Mouse (Mus musculus): ENCODE data around the gene Plekhg1. TPM values are rescaled to one million over a fixed set of nuclear protein-coding genes. Genes with fewer than 3 reads are reported as not detected.

Gene Plekhg1
- polyA plus RNA-seq, 2 experiments: 0.75 to 0.98 TPM

GRCm38 (mm10) chr10:3724665-3725064, 15.5 kb upstream of the Plekhg1 start:
- no peak overlapping the region for H3K4me3 ChIP-seq (ENCODE audit: insufficient read depth in 1 of 2, low read depth in 2 of 2, low read length in 2 of 2)
- no peak for DNase-seq (ENCODE audit: low read depth in 3 of 3, low spot score in 3 of 3)
- ATAC-seq (ENCODE audit: insufficient read depth): no peak
- no peak overlapping the region for H3K9ac ChIP-seq (replicated peaks)
- no peaks in the 10 kb centered on the region for H3K9me3 ChIP-seq (ENCODE audit: control insufficient read depth, low read length)
- no peaks in the 10 kb centered on the region for H3K4me1 ChIP-seq (replicated peaks; ENCODE audit: control insufficient read depth in 2 of 2, insufficient read depth in 2 of 2, low read length in 1 of 2)
- TF ChIP-seq EP300 (IDR thresholded peaks at IDR 0.05; ENCODE audit: low read depth): no peak
- 41% methylated on average over 1 of the region's 1 CpGs for WGBS (ENCODE audit: insufficient replicate concordance)
- H3K36me3 ChIP-seq (replicated peaks; ENCODE audit: control insufficient read depth, insufficient read depth, low read depth): no peaks in the 10 kb centered on the region
- no peak overlapping the region for H3K27ac ChIP-seq
- H3K4me2 ChIP-seq (ENCODE audit: low read depth): no peak overlapping the region
- H3K27me3 ChIP-seq (ENCODE audit: control insufficient read depth, insufficient read depth, low read length): no peaks in the 10 kb centered on the region

- Histone ChIP-seq H3K27me3 (ENCODE audit: control insufficient read depth, insufficient read depth, low read length) (no peaks in the 10 kb centered on the region), H3K9me3 (ENCODE audit: control insufficient read depth, low read length) (no peaks in the 10 kb centered on the region), H3K4me2 (ENCODE audit: low read depth) (no peak overlapping the region), H3K27ac (no peak overlapping the region), H3K9ac (replicated peaks) (no peak overlapping the region), H3K4me1 (replicated peaks; ENCODE audit: control insufficient read depth in 2 of 2, insufficient read depth in 2 of 2, low read length in 1 of 2) (no peaks in the 10 kb centered on the region), H3K4me3 (ENCODE audit: insufficient read depth in 1 of 2, low read depth in 2 of 2, low read length in 2 of 2) (no peak overlapping the region), H3K36me3 (replicated peaks; ENCODE audit: control insufficient read depth, insufficient read depth, low read depth) (no peaks in the 10 kb centered on the region)
- no peak for ATAC-seq (ENCODE audit: insufficient read depth)
- no peak for DNase-seq (ENCODE audit: low read depth in 3 of 3, low spot score in 3 of 3)
- no peak for TF ChIP-seq EP300 (IDR thresholded peaks at IDR 0.05; ENCODE audit: low read depth)
- TF ChIP-seq CTCF (IDR thresholded peaks at IDR 0.05; ENCODE audit: low read depth): no peak
- 61% methylated on average over 3 of the region's 3 CpGs for WGBS (ENCODE audit: insufficient replicate concordance)
Measured at GRCm38 (mm10) chr10:3729666-3730065, 10.5 kb upstream of the Plekhg1 start.

- no peaks in the 10 kb centered on the region for H3K4me1 ChIP-seq (replicated peaks; ENCODE audit: control insufficient read depth in 2 of 2, insufficient read depth in 2 of 2, low read length in 1 of 2)
- no peak overlapping the region for H3K4me2 ChIP-seq (ENCODE audit: low read depth)
- TF ChIP-seq CTCF (IDR thresholded peaks at IDR 0.05; ENCODE audit: low read depth) (no peak), EP300 (IDR thresholded peaks at IDR 0.05; ENCODE audit: low read depth) (no peak)
- DNase-seq (ENCODE audit: low read depth in 3 of 3, low spot score in 3 of 3) (no peak), ATAC-seq (ENCODE audit: insufficient read depth) (no peak)
- H3K9me3 ChIP-seq (ENCODE audit: control insufficient read depth, low read length): no peaks in the 10 kb centered on the region
- no peaks in the 10 kb centered on the region for H3K36me3 ChIP-seq (replicated peaks; ENCODE audit: control insufficient read depth, insufficient read depth, low read depth)
- no peak overlapping the region for H3K9ac ChIP-seq (replicated peaks)
- no peaks in the 10 kb centered on the region for H3K27me3 ChIP-seq (ENCODE audit: control insufficient read depth, insufficient read depth, low read length)
- H3K27ac ChIP-seq: no peak overlapping the region
- no peak overlapping the region for H3K4me3 ChIP-seq (ENCODE audit: insufficient read depth in 1 of 2, low read depth in 2 of 2, low read length in 2 of 2)
- 37% methylated on average over 4 of the region's 4 CpGs for WGBS (ENCODE audit: insufficient replicate concordance)
Measured at GRCm38 (mm10) chr10:3730314-3730713, 9.8 kb upstream of the Plekhg1 start.

- Histone ChIP-seq H3K9ac (replicated peaks) (no peak overlapping the region), H3K9me3 (ENCODE audit: control insufficient read depth, low read length) (no peaks in the 10 kb centered on the region)
- WGBS (ENCODE audit: insufficient replicate concordance): 60% methylated on average over 3 of the region's 3 CpGs
Measured at GRCm38 (mm10) chr10:3737034-3737433, 3.1 kb upstream of the Plekhg1 start.

GRCm38 (mm10) chr10:3740504-3741388, 582 bp downstream of the Plekhg1 start:
- H3K36me3 ChIP-seq (replicated peaks; ENCODE audit: control insufficient read depth, insufficient read depth, low read depth): no peaks in the 10 kb centered on the region
- H3K4me3 ChIP-seq (ENCODE audit: insufficient read depth in 1 of 2, low read depth in 2 of 2, low read length in 2 of 2): peak overlapping the region; percentile 35 to 47
- peak; percentile 26; the same call in 1 of the 2 replicates for ATAC-seq (ENCODE audit: insufficient read depth)
- H3K4me2 ChIP-seq (ENCODE audit: low read depth): peak overlapping the region; percentile 47
- DNase-seq (ENCODE audit: low read depth in 3 of 3, low spot score in 3 of 3): peak in 2 of 3 experiments; percentile 9 to 16
- TF ChIP-seq CTCF (IDR thresholded peaks at IDR 0.05; ENCODE audit: low read depth) (peak; percentile 50), EP300 (IDR thresholded peaks at IDR 0.05; ENCODE audit: low read depth) (no peak)
- H3K9me3 ChIP-seq (ENCODE audit: control insufficient read depth, low read length): no peaks in the 10 kb centered on the region
- under 1% methylated on average over 35 of the region's 47 CpGs for WGBS (ENCODE audit: insufficient replicate concordance)
- H3K4me1 ChIP-seq (replicated peaks; ENCODE audit: control insufficient read depth in 2 of 2, insufficient read depth in 2 of 2, low read length in 1 of 2): no peaks in the 10 kb centered on the region
- H3K9ac ChIP-seq (replicated peaks): no peak overlapping the region
- no peak overlapping the region for H3K27ac ChIP-seq
- peaks cover 4% of the 10 kb centered on the region for H3K27me3 ChIP-seq (ENCODE audit: control insufficient read depth, insufficient read depth, low read length)

More at GRCm38 (mm10) chr10:3737034-3737433, 3.1 kb upstream of the Plekhg1 start:
- no peaks in the 10 kb centered on the region for H3K4me1 ChIP-seq (replicated peaks; ENCODE audit: control insufficient read depth in 2 of 2, insufficient read depth in 2 of 2, low read length in 1 of 2)
- H3K4me3 ChIP-seq (ENCODE audit: insufficient read depth in 1 of 2, low read depth in 2 of 2, low read length in 2 of 2): no peak overlapping the region
- no peak for ATAC-seq (ENCODE audit: insufficient read depth)
- peaks cover 4% of the 10 kb centered on the region for H3K27me3 ChIP-seq (ENCODE audit: control insufficient read depth, insufficient read depth, low read length)
- TF ChIP-seq CTCF (IDR thresholded peaks at IDR 0.05; ENCODE audit: low read depth) (no peak), EP300 (IDR thresholded peaks at IDR 0.05; ENCODE audit: low read depth) (no peak)
- no peak overlapping the region for H3K4me2 ChIP-seq (ENCODE audit: low read depth)
- H3K27ac ChIP-seq: no peak overlapping the region
- no peaks in the 10 kb centered on the region for H3K36me3 ChIP-seq (replicated peaks; ENCODE audit: control insufficient read depth, insufficient read depth, low read depth)
- DNase-seq (ENCODE audit: low read depth in 3 of 3, low spot score in 3 of 3): no peak

All from liver, embryonic 14.5 days (tissue).